In the genomic region with DNA sequence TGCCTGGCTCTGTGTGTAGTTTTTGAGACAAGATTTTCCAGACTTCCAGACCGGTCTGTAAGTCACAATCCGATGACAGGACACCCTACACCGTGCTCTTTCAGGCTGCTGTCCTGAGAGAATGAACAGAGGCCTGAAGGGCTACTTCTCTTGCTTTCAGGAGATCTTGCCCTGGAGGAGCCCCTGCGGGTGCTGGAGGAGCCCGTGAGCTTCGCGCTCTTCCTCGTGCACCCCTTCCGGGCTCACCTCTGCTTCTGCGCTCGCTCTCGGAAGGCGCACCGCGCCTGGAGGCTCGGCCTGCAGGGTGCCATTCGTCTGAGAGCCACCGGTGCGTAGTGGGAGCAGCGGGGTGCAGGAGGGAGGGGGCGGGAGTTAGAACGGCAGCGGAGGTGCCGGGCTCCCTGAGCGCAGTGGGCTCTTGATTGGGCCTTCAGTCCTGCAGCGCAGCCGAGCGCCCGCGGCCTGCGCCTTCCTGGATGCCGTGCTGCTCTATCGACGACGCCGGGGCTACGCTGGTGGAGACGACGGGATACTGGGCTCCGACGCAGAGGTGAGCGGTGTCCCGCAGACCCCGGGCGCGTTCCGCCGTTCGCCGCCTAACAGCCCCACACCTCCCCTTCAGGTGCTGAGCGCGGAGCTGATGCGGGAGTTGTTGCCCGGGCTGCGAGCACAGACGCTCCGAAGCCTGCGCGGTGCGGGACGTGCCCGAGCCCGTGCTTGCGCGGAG, we compare ENCODE assay signal across 8 mouse cellular contexts. TPM values are rescaled to one million over a fixed set of nuclear protein-coding genes. Genes with fewer than 3 reads are reported as not detected.
DNase-seq lines count a peak whose midpoint lies in the region; ATAC-seq and TF ChIP-seq lines count a peak whose summit lies in the region.

No protein-coding gene starts in this region.

- no peak for TF ChIP-seq POLR2A in brain, embryonic 14.5 days (IDR thresholded peaks at IDR 0.05; ENCODE audit: borderline replicate concordance, extremely low read depth, insufficient read depth, insufficient read length, poor library complexity, severe bottlenecking)

- TF ChIP-seq CTCF in brain, embryonic 14.5 days (IDR thresholded peaks at IDR 0.05; ENCODE audit: borderline replicate concordance, extremely low read depth, insufficient read depth, insufficient read length) = no peak

- peak overlapping the region; percentile 41; the same call in 1 of the 2 replicates for H3K9ac ChIP-seq in kidney, embryonic 15.5 days
- H3K9ac ChIP-seq in hindbrain, embryonic 14.5 days = peak overlapping the region; percentile 47
- peak overlapping the region; percentile 57 for H3K9ac ChIP-seq in midbrain, embryonic 13.5 days (replicated peaks)

- peaks cover 19% of the 10 kb centered on the region for H3K4me1 ChIP-seq in kidney, embryonic 15.5 days
- peaks cover 13% of the 10 kb centered on the region; the same call in 1 of the 2 replicates for H3K4me1 ChIP-seq in hindbrain, embryonic 14.5 days (replicated peaks; ENCODE audit: control insufficient read depth, insufficient read depth, low read length)
- peaks cover 18% of the 10 kb centered on the region for H3K4me1 ChIP-seq in midbrain, embryonic 13.5 days (replicated peaks)

- H3K27me3 ChIP-seq in kidney, embryonic 15.5 days = peaks cover 34% of the 10 kb centered on the region
- H3K27me3 ChIP-seq in hindbrain, embryonic 14.5 days (ENCODE audit: control insufficient read depth, insufficient read depth, low read length) = peaks cover 42% of the 10 kb centered on the region
- peaks cover 54% of the 10 kb centered on the region for H3K27me3 ChIP-seq in midbrain, embryonic 13.5 days

- no peak overlapping the region for H3K27ac ChIP-seq in kidney, embryonic 15.5 days
- H3K27ac ChIP-seq in hindbrain, embryonic 14.5 days = peak overlapping the region; percentile 43; the same call in 1 of the 2 replicates
- H3K27ac ChIP-seq in midbrain, embryonic 13.5 days = no peak overlapping the region

- no peak for DNase-seq in kidney, postnatal 36 days
- peak; percentile 40 for DNase-seq in brain, embryonic 14.5 days (ENCODE audit: low read depth)
- no peak for DNase-seq in hindbrain, embryonic 14.5 days (ENCODE audit: low spot score)
- DNase-seq in urinary bladder, adult 18-20 months (ENCODE audit: low spot score in 2 of 2) = no peak
- no peak for DNase-seq in gastrocnemius, postnatal 36 days
- DNase-seq in MN1 (ENCODE audit: low spot score) = no peak

- WGBS in kidney, embryonic 15.5 days = 4% methylated on average over 65 of the region's 65 CpGs
- 4% methylated on average over 64 of the region's 65 CpGs for WGBS in hindbrain, embryonic 14.5 days
- 3% methylated on average over 63 of the region's 65 CpGs for WGBS in midbrain, embryonic 13.5 days

- 0 out of 2 replicates have a peak, but pooled peaks cover 3% of the 10 kb centered on the region for H3K36me3 ChIP-seq in kidney, embryonic 15.5 days
- no peaks in the 10 kb centered on the region for H3K36me3 ChIP-seq in hindbrain, embryonic 14.5 days (replicated peaks; ENCODE audit: control insufficient read depth, insufficient read depth)
- peaks cover 12% of the 10 kb centered on the region for H3K36me3 ChIP-seq in midbrain, embryonic 13.5 days

- peak overlapping the region; percentile 66 for H3K4me2 ChIP-seq in kidney, embryonic 15.5 days
- peak overlapping the region; percentile 55 for H3K4me2 ChIP-seq in hindbrain, embryonic 14.5 days (replicated peaks)
- H3K4me2 ChIP-seq in midbrain, embryonic 13.5 days (replicated peaks) = peak overlapping the region; percentile 52

- intact Hi-C loops in gastrocnemius, postnatal 36 days (cut with DNase I) = no loop called here

- peak; percentile 3 for ATAC-seq in kidney, embryonic 15.5 days (replicated peaks; ENCODE audit: low FRiP score)
- no peak; the same call in 1 of the 2 replicates for ATAC-seq in hindbrain, embryonic 14.5 days (ENCODE audit: low FRiP score)
- ATAC-seq in midbrain, embryonic 13.5 days = peak; percentile 55

- peak overlapping the region; percentile 37 for H3K4me3 ChIP-seq in kidney, embryonic 15.5 days (replicated peaks)
- peak overlapping the region; percentile 30 for H3K4me3 ChIP-seq in hindbrain, embryonic 14.5 days (replicated peaks; ENCODE audit: low read length)
- H3K4me3 ChIP-seq in midbrain, embryonic 13.5 days (replicated peaks) = peak overlapping the region; percentile 35

- no peaks in the 10 kb centered on the region for H3K9me3 ChIP-seq in kidney, embryonic 15.5 days (replicated peaks)
- no peaks in the 10 kb centered on the region for H3K9me3 ChIP-seq in hindbrain, embryonic 14.5 days (ENCODE audit: control insufficient read depth, low read length)
- H3K9me3 ChIP-seq in midbrain, embryonic 13.5 days = no peaks in the 10 kb centered on the region

RNA-seq across cellular contexts. Expression of gene Fam129c, which starts 4.7 kb away (rescaled TPM):
- 4.7 and 5.6 TPM in 2 replicates for polyA plus RNA-seq in kidney, embryonic 15.5 days (2015; fragmentation: Nextera tagmentation; extraction: Ambion mirVana)
- 7.7 and 8.7 TPM in 2 replicates for polyA plus RNA-seq in brain, embryonic 14.5 days (2012; rRNA removed)
- 5.2 and 5.7 TPM in 2 replicates for polyA plus RNA-seq in hindbrain, embryonic 14.5 days (2014; fragmentation: Nextera tagmentation; extraction: Ambion mirVana)
- 4.4 and 7.5 TPM in 2 replicates for polyA plus RNA-seq in midbrain, embryonic 13.5 days (2015; fragmentation: Nextera tagmentation; extraction: Ambion mirVana)
- total RNA-seq in gastrocnemius, postnatal 36 days (2021) = under 1 TPM; 0.71 to 0.76 TPM

RNA-seq across cellular contexts. Expression of gene Colgalt1, which starts 8.7 kb away (rescaled TPM):
- 67.7 and 78.0 TPM in 2 replicates for polyA plus RNA-seq in kidney, embryonic 15.5 days (2015; fragmentation: Nextera tagmentation; extraction: Ambion mirVana)
- polyA plus RNA-seq in brain, embryonic 14.5 days (2012; rRNA removed) = 128 and 150 TPM in 2 replicates
- 62.4 and 66.0 TPM in 2 replicates for polyA plus RNA-seq in hindbrain, embryonic 14.5 days (2014; fragmentation: Nextera tagmentation; extraction: Ambion mirVana)
- 51.1 and 51.3 TPM in 2 replicates for polyA plus RNA-seq in midbrain, embryonic 13.5 days (2015; fragmentation: Nextera tagmentation; extraction: Ambion mirVana)
- 10 to 100 TPM; 33.0 to 35.6 TPM for total RNA-seq in gastrocnemius, postnatal 36 days (2021)

RNA-seq across cellular contexts. Expression of gene Pgls, which starts 10.1 kb away (rescaled TPM):
- polyA plus RNA-seq in kidney, embryonic 15.5 days (2015; fragmentation: Nextera tagmentation; extraction: Ambion mirVana) = 232 and 247 TPM in 2 replicates
- polyA plus RNA-seq in brain, embryonic 14.5 days (2012; rRNA removed) = 113 and 128 TPM in 2 replicates
- polyA plus RNA-seq in hindbrain, embryonic 14.5 days (2014; fragmentation: Nextera tagmentation; extraction: Ambion mirVana) = 243 and 246 TPM in 2 replicates
- polyA plus RNA-seq in midbrain, embryonic 13.5 days (2015; fragmentation: Nextera tagmentation; extraction: Ambion mirVana) = 201 and 208 TPM in 2 replicates
- total RNA-seq in gastrocnemius, postnatal 36 days (2021) = 10 to 100 TPM; 25.6 to 26.1 TPM

RNA-seq across cellular contexts. Expression of gene Slc27a1, which starts 33.4 kb away (rescaled TPM):
- polyA plus RNA-seq in kidney, embryonic 15.5 days (2015; fragmentation: Nextera tagmentation; extraction: Ambion mirVana) = 44.5 and 45.3 TPM in 2 replicates
- 130 and 165 TPM in 2 replicates for polyA plus RNA-seq in brain, embryonic 14.5 days (2012; rRNA removed)
- 41.6 and 57.3 TPM in 2 replicates for polyA plus RNA-seq in hindbrain, embryonic 14.5 days (2014; fragmentation: Nextera tagmentation; extraction: Ambion mirVana)
- polyA plus RNA-seq in midbrain, embryonic 13.5 days (2015; fragmentation: Nextera tagmentation; extraction: Ambion mirVana) = 53.7 and 58.7 TPM in 2 replicates
- total RNA-seq in gastrocnemius, postnatal 36 days (2021) = 10 to 100 TPM; 55.9 to 77.1 TPM

RNA-seq across cellular contexts. Expression of gene Nxnl1, which starts 35.7 kb away (rescaled TPM):
- 0.18 and 0.36 TPM in 2 replicates for polyA plus RNA-seq in kidney, embryonic 15.5 days (2015; fragmentation: Nextera tagmentation; extraction: Ambion mirVana)
- polyA plus RNA-seq in brain, embryonic 14.5 days (2012; rRNA removed) = not detected in 2 replicates
- polyA plus RNA-seq in hindbrain, embryonic 14.5 days (2014; fragmentation: Nextera tagmentation; extraction: Ambion mirVana) = 0.13 TPM in 1 of 2 replicates, not detected in the other
- not detected in 2 replicates for polyA plus RNA-seq in midbrain, embryonic 13.5 days (2015; fragmentation: Nextera tagmentation; extraction: Ambion mirVana)
- under 1 TPM; 0.10 TPM for total RNA-seq in gastrocnemius, postnatal 36 days (2021)
